Mouse (Mus musculus): ENCODE measurements around the gene Il16. TPM values are rescaled to one million over a fixed set of nuclear protein-coding genes. Genes with fewer than 3 reads are reported as not detected.

Gene Il16
- polyA plus RNA-seq, 1 experiment: not detected

- no peak overlapping the region for H3K9ac ChIP-seq (ENCODE audit: low read depth, poor library complexity, severe bottlenecking)
- H3K4me1 ChIP-seq (ENCODE audit: control insufficient read depth, insufficient read depth, low read length): no peaks in the 10 kb centered on the region
- no peak overlapping the region for H3K27ac ChIP-seq (ENCODE audit: insufficient read depth, low read length)
- no peaks in the 10 kb centered on the region for H3K27me3 ChIP-seq (ENCODE audit: control insufficient read depth, insufficient read depth, low read length, poor library complexity, severe bottlenecking)
- no peak overlapping the region for H3K4me3 ChIP-seq (ENCODE audit: low read depth, low read length)
- no peaks in the 10 kb centered on the region for H3K36me3 ChIP-seq (ENCODE audit: control insufficient read depth, insufficient read depth, low read length, poor library complexity, severe bottlenecking)
- TF ChIP-seq CTCF (IDR thresholded peaks at IDR 0.05; ENCODE audit: low read depth, low read length) (no peak), POLR2A (IDR thresholded peaks at IDR 0.05; ENCODE audit: insufficient read depth, low read length) (no peak), EP300 (IDR thresholded peaks at IDR 0.05; ENCODE audit: insufficient read depth, low read depth, low read length) (no peak)
- H3K9me3 ChIP-seq (replicated peaks; ENCODE audit: control insufficient read depth, insufficient read depth, low read length, poor library complexity, severe bottlenecking): no peaks in the 10 kb centered on the region; the same call in 1 of the 2 replicates
Observed at GRCm38 (mm10) chr7:83598997-83599912, 146.3 kb downstream of the Il16 start.

- Histone ChIP-seq H3K4me3 (ENCODE audit: low read depth, low read length) (no peak overlapping the region), H3K4me1 (ENCODE audit: control insufficient read depth, insufficient read depth, low read length) (no peaks in the 10 kb centered on the region), H3K27ac (ENCODE audit: insufficient read depth, low read length) (no peak overlapping the region), H3K36me3 (ENCODE audit: control insufficient read depth, insufficient read depth, low read length, poor library complexity, severe bottlenecking) (no peaks in the 10 kb centered on the region), H3K9me3 (replicated peaks; ENCODE audit: control insufficient read depth, insufficient read depth, low read length, poor library complexity, severe bottlenecking) (no peaks in the 10 kb centered on the region; the same call in 1 of the 2 replicates), H3K27me3 (ENCODE audit: control insufficient read depth, insufficient read depth, low read length, poor library complexity, severe bottlenecking) (no peaks in the 10 kb centered on the region), H3K9ac (ENCODE audit: low read depth, poor library complexity, severe bottlenecking) (no peak overlapping the region)
- TF ChIP-seq POLR2A (IDR thresholded peaks at IDR 0.05; ENCODE audit: insufficient read depth, low read length): no peak
- no peak for TF ChIP-seq EP300 (IDR thresholded peaks at IDR 0.05; ENCODE audit: insufficient read depth, low read depth, low read length)
- TF ChIP-seq CTCF (IDR thresholded peaks at IDR 0.05; ENCODE audit: low read depth, low read length): no peak
Observed at GRCm38 (mm10) chr7:83597063-83597462, 148.5 kb downstream of the Il16 start.

DNA sequence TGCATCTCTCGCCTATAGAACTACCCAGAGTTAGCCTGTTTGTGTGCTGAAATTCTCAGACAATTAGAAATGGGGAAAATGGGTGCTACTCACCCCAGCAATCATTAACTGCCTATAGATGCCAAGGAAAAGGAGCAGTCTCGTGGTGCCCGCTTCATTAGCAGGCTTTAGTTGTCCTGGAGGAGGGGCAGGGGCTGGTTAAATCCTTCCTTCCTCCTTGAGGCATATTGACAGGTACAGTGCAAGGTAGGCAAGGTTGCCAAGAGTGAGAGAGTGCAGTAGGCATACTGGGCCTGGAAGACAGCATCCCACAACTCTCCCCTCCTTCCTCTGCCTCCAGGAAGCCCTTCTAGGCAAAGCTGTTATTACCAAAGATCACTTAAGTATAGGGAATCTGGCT is 151.5 kb downstream of the Il16 start:
- Histone ChIP-seq H3K27ac (ENCODE audit: insufficient read depth, low read length) (no peak overlapping the region), H3K27me3 (ENCODE audit: control insufficient read depth, insufficient read depth, low read length, poor library complexity, severe bottlenecking) (no peaks in the 10 kb centered on the region), H3K4me1 (ENCODE audit: control insufficient read depth, insufficient read depth, low read length) (no peaks in the 10 kb centered on the region), H3K9me3 (replicated peaks; ENCODE audit: control insufficient read depth, insufficient read depth, low read length, poor library complexity, severe bottlenecking) (no peaks in the 10 kb centered on the region; the same call in 1 of the 2 replicates), H3K4me3 (ENCODE audit: low read depth, low read length) (no peak overlapping the region), H3K36me3 (ENCODE audit: control insufficient read depth, insufficient read depth, low read length, poor library complexity, severe bottlenecking) (no peaks in the 10 kb centered on the region), H3K9ac (ENCODE audit: low read depth, poor library complexity, severe bottlenecking) (no peak overlapping the region)
- TF ChIP-seq CTCF (IDR thresholded peaks at IDR 0.05; ENCODE audit: low read depth, low read length) (no peak), POLR2A (IDR thresholded peaks at IDR 0.05; ENCODE audit: insufficient read depth, low read length) (no peak)

Other genes with a start within 250 kb of the Il16 start
- gene Tmc3, start 160.8 kb downstream of the Il16 start, polyA plus RNA-seq (2011; ENCODE audit: insufficient read depth, insufficient read length, low read depth, missing spikeins): 0.15 and 0.25 TPM in 2 replicates
- gene Stard5, start 113.8 kb downstream of the Il16 start, polyA plus RNA-seq (2011; ENCODE audit: insufficient read depth, insufficient read length, low read depth, missing spikeins): 15.0 and 16.0 TPM in 2 replicates
- gene Cfap161, start 49.2 kb upstream of the Il16 start, polyA plus RNA-seq (2011; ENCODE audit: insufficient read depth, insufficient read length, low read depth, missing spikeins): not detected in 2 replicates
- gene Tlnrd1, start 138.6 kb upstream of the Il16 start, polyA plus RNA-seq (2011; ENCODE audit: insufficient read depth, insufficient read length, low read depth, missing spikeins): 17.8 and 19.4 TPM in 2 replicates
- gene Mesd, start 138.7 kb upstream of the Il16 start, polyA plus RNA-seq (2011; ENCODE audit: insufficient read depth, insufficient read length, low read depth, missing spikeins): 97.8 and 101 TPM in 2 replicates